Mouse (Mus musculus) retina, postnatal 7 days (tissue): ENCODE measurements around the gene Gm45618.

Experiments used
- DNase-seq: peaks from one replicate; pipeline ENCODE4 v3.0.0-alpha.2; 2012; ENCODE audit warnings: low read depth, low spot score

Gene Gm45618

GRCm38 (mm10) chr7:142094301-142095143, 26.0 kb downstream of the Gm45618 start:
- DNase-seq = no peak

- no peak for DNase-seq
These were observed 26.8 kb downstream of the Gm45618 start for GRCm38 (mm10) chr7:142093696-142094240.

GRCm38 (mm10) chr7:142092991-142093390, 27.5 kb downstream of the Gm45618 start:
- DNase-seq = no peak

GRCm38 (mm10) chr7:142091848-142092247, 28.7 kb downstream of the Gm45618 start:
- DNase-seq = no peak

GRCm38 (mm10) chr7:142089648-142090447, 30.7 kb downstream of the Gm45618 start:
- no peak for DNase-seq

- DNase-seq = peak; percentile 77
These were observed 31.6 kb downstream of the Gm45618 start for GRCm38 (mm10) chr7:142088886-142089285.

GRCm38 (mm10) chr7:142087069-142087652, 33.4 kb downstream of the Gm45618 start:
- DNase-seq = no peak

- DNase-seq = no peak
These were observed 34.2 kb downstream of the Gm45618 start for GRCm38 (mm10) chr7:142086159-142086905.

GRCm38 (mm10) chr7:142084820-142085219, 35.7 kb downstream of the Gm45618 start:
- peak; percentile 70 for DNase-seq

- DNase-seq = no peak
These were observed 36.1 kb downstream of the Gm45618 start for GRCm38 (mm10) chr7:142084395-142084794.

- no peak for DNase-seq
These were observed 36.8 kb downstream of the Gm45618 start for GRCm38 (mm10) chr7:142083588-142084317.

GRCm38 (mm10) chr7:142082607-142083006, 37.9 kb downstream of the Gm45618 start:
- DNase-seq = no peak

- no peak for DNase-seq
These were observed 38.4 kb downstream of the Gm45618 start for GRCm38 (mm10) chr7:142082179-142082578.

- no peak for DNase-seq
These were observed 38.8 kb downstream of the Gm45618 start for GRCm38 (mm10) chr7:142081736-142082135.

- no peak for DNase-seq
These were observed 39.7 kb downstream of the Gm45618 start for GRCm38 (mm10) chr7:142080876-142081275.

- DNase-seq = no peak
These were observed 41.2 kb downstream of the Gm45618 start for GRCm38 (mm10) chr7:142079365-142079764.

- DNase-seq = no peak
These were observed 43.4 kb downstream of the Gm45618 start for GRCm38 (mm10) chr7:142077138-142077537.

GRCm38 (mm10) chr7:142074146-142074886, 46.2 kb downstream of the Gm45618 start:
- DNase-seq = no peak

GRCm38 (mm10) chr7:142071717-142072116, 48.8 kb downstream of the Gm45618 start:
- no peak for DNase-seq

- no peak for DNase-seq
These were observed 49.3 kb downstream of the Gm45618 start for GRCm38 (mm10) chr7:142071212-142071578.
